Mouse (Mus musculus): Measurements from ENCODE around the gene Rassf6. TPM values are rescaled to one million over a fixed set of nuclear protein-coding genes. Genes with fewer than 3 reads are reported as not detected.

The Rassf6 gene
- polyA plus RNA-seq, 1 experiment from 2014 or later, result 0.29 TPM

DNA sequence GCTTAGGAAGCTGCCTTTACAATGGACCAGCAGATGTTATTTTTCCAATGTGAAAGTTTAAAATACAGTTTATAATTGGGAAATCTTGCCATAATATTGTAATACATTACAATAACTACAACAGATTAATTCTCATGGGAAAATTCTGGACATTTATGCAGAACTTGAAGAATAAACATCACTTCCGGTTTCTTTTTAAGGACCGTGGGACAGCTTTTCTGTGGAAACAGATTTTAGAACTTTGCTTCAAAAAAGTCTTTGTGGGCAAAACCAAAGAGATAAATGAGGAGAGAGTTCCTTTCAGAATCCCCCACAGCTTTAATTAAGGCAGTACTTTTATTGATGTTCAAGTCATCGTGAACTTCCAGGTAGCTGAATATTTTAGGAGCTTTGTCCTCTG is 5.1 kb upstream of the Rassf6 start:
- Histone ChIP-seq H3K27ac (replicated peaks; ENCODE audit: low read depth, low read length) (no peak overlapping the region), H3K9ac (replicated peaks; ENCODE audit: low read length) (no peak overlapping the region), H3K4me3 (ENCODE audit: low read depth, low read length) (no peak overlapping the region), H3K27me3 (ENCODE audit: control insufficient read depth, insufficient read depth, low read length) (no peaks in the 10 kb centered on the region), H3K4me1 (ENCODE audit: control insufficient read depth, insufficient read depth, low read length) (no peaks in the 10 kb centered on the region), H3K9me3 (replicated peaks; ENCODE audit: control insufficient read depth, low read length) (no peaks in the 10 kb centered on the region), H3K4me2 (ENCODE audit: low read depth, low read length) (no peak overlapping the region), H3K36me3 (replicated peaks; ENCODE audit: control insufficient read depth, insufficient read depth, low read depth, low read length) (no peaks in the 10 kb centered on the region)
- DNase-seq (ENCODE audit: low spot score) (no peak), ATAC-seq (replicated peaks; ENCODE audit: insufficient number of reproducible peaks, low FRiP score, low TSS enrichment, low read depth) (no peak)
- WGBS, result 81% methylated on average over 3 of the region's 3 CpGs

GRCm38 (mm10) chr5:90641218-90641610 is 757 bp upstream of the Rassf6 start:
- Histone ChIP-seq H3K9ac (replicated peaks; ENCODE audit: low read length) (no peak overlapping the region), H3K4me3 (ENCODE audit: low read depth, low read length) (no peak overlapping the region), H3K36me3 (replicated peaks; ENCODE audit: control insufficient read depth, insufficient read depth, low read depth, low read length) (no peaks in the 10 kb centered on the region), H3K27me3 (ENCODE audit: control insufficient read depth, insufficient read depth, low read length) (no peaks in the 10 kb centered on the region), H3K4me2 (ENCODE audit: low read depth, low read length) (no peak overlapping the region), H3K9me3 (replicated peaks; ENCODE audit: control insufficient read depth, low read length) (no peaks in the 10 kb centered on the region), H3K4me1 (ENCODE audit: control insufficient read depth, insufficient read depth, low read length) (no peaks in the 10 kb centered on the region), H3K27ac (replicated peaks; ENCODE audit: low read depth, low read length) (no peak overlapping the region)
- no peak for ATAC-seq (replicated peaks; ENCODE audit: insufficient number of reproducible peaks, low FRiP score, low TSS enrichment, low read depth)
- no peak for DNase-seq (ENCODE audit: low spot score)
- WGBS, result 72% methylated on average over 10 of the region's 10 CpGs

- WGBS, result 69% methylated on average over 7 of the region's 7 CpGs
Observed at GRCm38 (mm10) chr5:90634885-90635284, 5.6 kb downstream of the Rassf6 start.

GRCm38 (mm10) chr5:90628530-90628929 is 11.9 kb downstream of the Rassf6 start:
- 64% methylated on average over 1 of the region's 1 CpGs for WGBS
- ATAC-seq (replicated peaks; ENCODE audit: insufficient number of reproducible peaks, low FRiP score, low TSS enrichment, low read depth), result no peak
- no peak overlapping the region for H3K4me2 ChIP-seq (ENCODE audit: low read depth, low read length)
- no peaks in the 10 kb centered on the region for H3K9me3 ChIP-seq (replicated peaks; ENCODE audit: control insufficient read depth, low read length)
- H3K36me3 ChIP-seq (replicated peaks; ENCODE audit: control insufficient read depth, insufficient read depth, low read depth, low read length), result no peaks in the 10 kb centered on the region
- H3K27me3 ChIP-seq (ENCODE audit: control insufficient read depth, insufficient read depth, low read length), result no peaks in the 10 kb centered on the region
- DNase-seq (ENCODE audit: low spot score), result no peak
- H3K9ac ChIP-seq (replicated peaks; ENCODE audit: low read length), result no peak overlapping the region
- H3K4me1 ChIP-seq (ENCODE audit: control insufficient read depth, insufficient read depth, low read length), result no peaks in the 10 kb centered on the region
- H3K27ac ChIP-seq (replicated peaks; ENCODE audit: low read depth, low read length), result no peak overlapping the region
- H3K4me3 ChIP-seq (ENCODE audit: low read depth, low read length), result no peak overlapping the region

More at GRCm38 (mm10) chr5:90634885-90635284, 5.6 kb downstream of the Rassf6 start:
- DNase-seq (ENCODE audit: low spot score), result no peak
- Histone ChIP-seq H3K4me3 (ENCODE audit: low read depth, low read length) (no peak overlapping the region), H3K4me1 (ENCODE audit: control insufficient read depth, insufficient read depth, low read length) (no peaks in the 10 kb centered on the region), H3K27ac (replicated peaks; ENCODE audit: low read depth, low read length) (no peak overlapping the region), H3K9me3 (replicated peaks; ENCODE audit: control insufficient read depth, low read length) (no peaks in the 10 kb centered on the region), H3K9ac (replicated peaks; ENCODE audit: low read length) (no peak overlapping the region), H3K27me3 (ENCODE audit: control insufficient read depth, insufficient read depth, low read length) (no peaks in the 10 kb centered on the region), H3K4me2 (ENCODE audit: low read depth, low read length) (no peak overlapping the region), H3K36me3 (replicated peaks; ENCODE audit: control insufficient read depth, insufficient read depth, low read depth, low read length) (no peaks in the 10 kb centered on the region)
- no peak for ATAC-seq (replicated peaks; ENCODE audit: insufficient number of reproducible peaks, low FRiP score, low TSS enrichment, low read depth)

DNA sequence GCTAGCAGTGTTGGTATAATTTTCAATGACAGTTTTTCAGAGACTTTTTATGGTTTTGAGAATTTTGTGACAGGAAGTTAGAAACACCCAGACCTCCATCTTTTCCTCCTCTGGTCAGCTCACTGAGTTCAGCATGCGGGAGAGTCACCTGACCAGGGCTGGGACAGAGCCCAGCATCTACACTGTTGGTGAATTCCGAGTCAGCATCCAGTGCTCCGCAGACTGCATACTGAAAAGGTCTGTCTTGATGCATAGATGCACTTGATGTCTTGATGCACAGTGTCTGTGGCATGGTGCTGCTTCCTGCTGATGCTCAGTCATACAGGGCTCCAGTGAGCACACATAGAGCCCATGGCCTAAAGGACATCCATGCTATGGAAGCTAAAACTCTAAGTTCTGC is 12.4 kb downstream of the Rassf6 start:
- no peak for ATAC-seq (replicated peaks; ENCODE audit: insufficient number of reproducible peaks, low FRiP score, low TSS enrichment, low read depth)
- Histone ChIP-seq H3K4me2 (ENCODE audit: low read depth, low read length) (no peak overlapping the region), H3K4me1 (ENCODE audit: control insufficient read depth, insufficient read depth, low read length) (no peaks in the 10 kb centered on the region), H3K36me3 (replicated peaks; ENCODE audit: control insufficient read depth, insufficient read depth, low read depth, low read length) (no peaks in the 10 kb centered on the region), H3K4me3 (ENCODE audit: low read depth, low read length) (no peak overlapping the region), H3K27ac (replicated peaks; ENCODE audit: low read depth, low read length) (no peak overlapping the region), H3K27me3 (ENCODE audit: control insufficient read depth, insufficient read depth, low read length) (no peaks in the 10 kb centered on the region), H3K9me3 (replicated peaks; ENCODE audit: control insufficient read depth, low read length) (no peaks in the 10 kb centered on the region), H3K9ac (replicated peaks; ENCODE audit: low read length) (no peak overlapping the region)
- WGBS, result 75% methylated on average over 3 of the region's 3 CpGs
- DNase-seq (ENCODE audit: low spot score), result no peak

GRCm38 (mm10) chr5:90627423-90627822 is 13.0 kb downstream of the Rassf6 start:
- H3K4me2 ChIP-seq (ENCODE audit: low read depth, low read length), result no peak overlapping the region
- 94% methylated on average over 4 of the region's 4 CpGs for WGBS
- H3K27me3 ChIP-seq (ENCODE audit: control insufficient read depth, insufficient read depth, low read length), result no peaks in the 10 kb centered on the region
- no peaks in the 10 kb centered on the region for H3K36me3 ChIP-seq (replicated peaks; ENCODE audit: control insufficient read depth, insufficient read depth, low read depth, low read length)
- no peak overlapping the region for H3K27ac ChIP-seq (replicated peaks; ENCODE audit: low read depth, low read length)
- no peaks in the 10 kb centered on the region for H3K4me1 ChIP-seq (ENCODE audit: control insufficient read depth, insufficient read depth, low read length)
- no peak for ATAC-seq (replicated peaks; ENCODE audit: insufficient number of reproducible peaks, low FRiP score, low TSS enrichment, low read depth)
- no peaks in the 10 kb centered on the region for H3K9me3 ChIP-seq (replicated peaks; ENCODE audit: control insufficient read depth, low read length)
- no peak for DNase-seq (ENCODE audit: low spot score)
- H3K9ac ChIP-seq (replicated peaks; ENCODE audit: low read length), result no peak overlapping the region
- no peak overlapping the region for H3K4me3 ChIP-seq (ENCODE audit: low read depth, low read length)

- H3K9ac ChIP-seq (replicated peaks; ENCODE audit: low read length), result no peak overlapping the region
- no peak overlapping the region for H3K4me3 ChIP-seq (ENCODE audit: low read depth, low read length)
- 70% methylated on average over 18 of the region's 18 CpGs for WGBS
- H3K9me3 ChIP-seq (replicated peaks; ENCODE audit: control insufficient read depth, low read length), result no peaks in the 10 kb centered on the region
- H3K27ac ChIP-seq (replicated peaks; ENCODE audit: low read depth, low read length), result no peak overlapping the region
- no peaks in the 10 kb centered on the region for H3K36me3 ChIP-seq (replicated peaks; ENCODE audit: control insufficient read depth, insufficient read depth, low read depth, low read length)
- H3K4me1 ChIP-seq (ENCODE audit: control insufficient read depth, insufficient read depth, low read length), result no peaks in the 10 kb centered on the region
- no peak for ATAC-seq (replicated peaks; ENCODE audit: insufficient number of reproducible peaks, low FRiP score, low TSS enrichment, low read depth)
- no peak for DNase-seq (ENCODE audit: low spot score)
- no peak overlapping the region for H3K4me2 ChIP-seq (ENCODE audit: low read depth, low read length)
- no peaks in the 10 kb centered on the region for H3K27me3 ChIP-seq (ENCODE audit: control insufficient read depth, insufficient read depth, low read length)
Observed at GRCm38 (mm10) chr5:90624708-90625425, 15.6 kb downstream of the Rassf6 start.

DNA sequence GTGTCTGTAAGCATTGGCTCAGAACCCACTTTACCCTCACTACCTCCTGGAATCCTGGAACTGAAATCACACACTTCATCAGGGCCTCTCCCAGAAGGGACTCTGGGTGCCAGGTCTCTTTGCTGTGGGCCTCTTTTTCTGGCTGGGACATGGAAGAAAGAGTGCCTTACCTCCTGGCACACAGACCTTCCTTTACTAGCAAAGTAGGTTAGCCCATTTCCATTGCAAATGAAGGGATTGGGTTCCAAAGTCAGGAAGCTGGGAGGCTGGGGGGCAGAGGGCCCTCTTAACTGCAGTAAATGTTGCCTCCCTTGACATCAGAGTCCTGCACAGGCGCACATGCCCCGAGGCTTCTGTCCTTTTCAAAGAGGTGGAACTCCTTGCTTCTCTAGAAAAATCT is 17.2 kb downstream of the Rassf6 start:
- Histone ChIP-seq H3K27me3 (ENCODE audit: control insufficient read depth, insufficient read depth, low read length) (no peaks in the 10 kb centered on the region), H3K27ac (replicated peaks; ENCODE audit: low read depth, low read length) (no peak overlapping the region), H3K4me1 (ENCODE audit: control insufficient read depth, insufficient read depth, low read length) (no peaks in the 10 kb centered on the region), H3K36me3 (replicated peaks; ENCODE audit: control insufficient read depth, insufficient read depth, low read depth, low read length) (no peaks in the 10 kb centered on the region), H3K9ac (replicated peaks; ENCODE audit: low read length) (no peak overlapping the region), H3K4me3 (ENCODE audit: low read depth, low read length) (no peak overlapping the region), H3K9me3 (replicated peaks; ENCODE audit: control insufficient read depth, low read length) (no peaks in the 10 kb centered on the region), H3K4me2 (ENCODE audit: low read depth, low read length) (no peak overlapping the region)
- DNase-seq (ENCODE audit: low spot score), result no peak
- no peak for ATAC-seq (replicated peaks; ENCODE audit: insufficient number of reproducible peaks, low FRiP score, low TSS enrichment, low read depth)
- 66% methylated on average over 2 of the region's 2 CpGs for WGBS

Data from embryonic facial prominence, embryonic 11.5 days (tissue).